Mouse (Mus musculus) hindbrain, embryonic 10.5 days (tissue): ENCODE measurements around the gene Akap8l. TPM values are rescaled to one million over a fixed set of nuclear protein-coding genes. Genes with fewer than 3 reads are reported as not detected.

Experiments used
- DNase-seq: peaks from one replicate; pipeline ENCODE4 v3.0.0-alpha.2; 2017; ENCODE audit warnings: low spot score
- H3K27ac ChIP-seq: fragments of 300-500 bp; sonication (generic); 2 replicates; pipeline ENCODE4 v1.5.1; 2016; ENCODE audit warnings: mild to moderate bottlenecking, moderate library complexity
- H3K27me3 ChIP-seq: fragments of 300-500 bp; sonication (generic); 2 replicates; pipeline ENCODE4 v1.6.1; 2016; ENCODE audit warnings: mild to moderate bottlenecking; ENCODE audit not compliant: poor library complexity, insufficient read depth, severe bottlenecking
- H3K36me3 ChIP-seq: fragments of 300-500 bp; sonication (generic); 2 replicates; pipeline ENCODE4 v1.6.1; 2016; ENCODE audit warnings: mild to moderate bottlenecking, moderate library complexity
- H3K4me1 ChIP-seq: fragments of 300-500 bp; sonication (generic); replicated peaks from 2 replicates; pipeline ENCODE4 v1.6.1; 2016; ENCODE audit warnings: mild to moderate bottlenecking
- H3K4me3 ChIP-seq: fragments of 300-500 bp; sonication (generic); 2 replicates; pipeline ENCODE4 v1.5.1; 2016; ENCODE audit warnings: mild to moderate bottlenecking, moderate library complexity
- H3K9me3 ChIP-seq: fragments of 300-500 bp; sonication (generic); 2 replicates; pipeline ENCODE4 v1.6.1; 2016; ENCODE audit warnings: mild to moderate bottlenecking, moderate library complexity
- WGBS: fragments of 180-500 bp; shearing (Covaris S2); methylation state at CpG from one replicate; pipeline ENCODE4 v1.1.7; 2016; 5-methylcytosine and 5-hydroxymethylcytosine counted together
- polyA plus RNA-seq: library from polyadenylated mRNA; unstranded; fragments of >200 nt; fragmentation: Nextera tagmentation; extraction: Ambion mirVana; gene quantifications from 2 replicates; pipeline ENCODE4 v1.2.1, GENCODE M21; 2016

Akap8l gene
- polyA plus RNA-seq, 1 experiment from 2014 or later, result 112 TPM

DNA sequence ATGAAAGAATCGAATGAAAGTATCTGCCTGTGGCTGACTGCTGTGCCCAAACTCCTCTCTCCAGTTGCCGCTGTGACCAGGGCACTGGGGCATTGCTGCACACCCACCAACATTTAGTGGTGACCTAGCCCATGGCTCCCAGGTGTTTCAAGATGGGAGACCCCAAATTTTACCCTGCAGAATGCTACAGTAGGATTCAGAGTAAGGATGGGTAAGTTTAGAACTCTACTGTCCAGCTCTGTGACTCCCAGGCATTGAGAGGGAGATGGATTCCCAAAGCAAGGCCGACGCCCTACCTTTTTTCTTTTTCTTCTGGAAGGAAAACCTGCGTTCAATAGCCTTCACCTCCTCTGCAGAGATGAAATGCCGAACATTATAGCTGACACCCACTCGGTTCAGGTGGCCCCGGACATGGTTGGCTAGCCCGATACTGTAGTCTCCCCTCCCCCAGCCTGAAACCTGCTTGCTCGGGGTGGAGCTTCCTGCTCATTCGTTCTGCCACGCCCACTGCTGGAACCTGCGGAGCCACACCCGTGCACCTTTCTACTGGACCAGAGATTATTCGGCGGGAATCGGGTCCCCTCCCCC is 18.7 kb upstream of the Akap8l start:
- Histone ChIP-seq H3K27ac (peak overlapping the region; percentile 50), H3K9me3 (no peaks in the 10 kb centered on the region)
- no peak for DNase-seq

DNA sequence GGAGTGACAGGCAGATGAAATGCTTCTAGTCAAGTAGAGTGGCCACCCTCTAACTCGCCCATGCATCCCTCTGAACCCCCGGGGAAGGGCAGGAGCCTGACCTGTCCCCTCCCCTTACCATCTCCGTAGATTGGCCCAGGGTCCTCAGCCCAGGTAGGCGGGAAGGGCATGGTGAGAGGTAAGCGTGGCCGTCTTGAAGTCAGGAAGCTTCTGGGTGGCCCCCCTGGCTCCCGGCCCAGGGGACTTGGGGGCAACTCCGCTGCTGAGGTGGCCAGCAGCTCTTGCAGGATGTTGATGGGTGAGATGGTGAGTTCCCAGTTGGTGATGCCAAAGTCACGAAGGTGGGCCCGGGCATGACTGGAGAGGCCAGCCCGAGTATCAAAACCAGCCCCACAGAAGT is 17.3 kb upstream of the Akap8l start:
- no peaks in the 10 kb centered on the region for H3K27me3 ChIP-seq
- peaks cover 32% of the 10 kb centered on the region for H3K4me1 ChIP-seq
- H3K27ac ChIP-seq, result no peak overlapping the region
- WGBS, result 88% methylated on average over 11 of the region's 11 CpGs
- peaks cover 7% of the 10 kb centered on the region for H3K36me3 ChIP-seq
- DNase-seq, result no peak
- H3K9me3 ChIP-seq, result no peaks in the 10 kb centered on the region
- no peak overlapping the region for H3K4me3 ChIP-seq

More for the DNA sequence above, 18.7 kb upstream of the Akap8l start:
- Histone ChIP-seq H3K27me3 (no peaks in the 10 kb centered on the region), H3K4me3 (peak overlapping the region; percentile 40), H3K36me3 (peaks cover 4% of the 10 kb centered on the region; the same call in 1 of the 2 replicates), H3K4me1 (peaks cover 24% of the 10 kb centered on the region)
- 13% methylated on average over 14 of the region's 17 CpGs for WGBS

DNA sequence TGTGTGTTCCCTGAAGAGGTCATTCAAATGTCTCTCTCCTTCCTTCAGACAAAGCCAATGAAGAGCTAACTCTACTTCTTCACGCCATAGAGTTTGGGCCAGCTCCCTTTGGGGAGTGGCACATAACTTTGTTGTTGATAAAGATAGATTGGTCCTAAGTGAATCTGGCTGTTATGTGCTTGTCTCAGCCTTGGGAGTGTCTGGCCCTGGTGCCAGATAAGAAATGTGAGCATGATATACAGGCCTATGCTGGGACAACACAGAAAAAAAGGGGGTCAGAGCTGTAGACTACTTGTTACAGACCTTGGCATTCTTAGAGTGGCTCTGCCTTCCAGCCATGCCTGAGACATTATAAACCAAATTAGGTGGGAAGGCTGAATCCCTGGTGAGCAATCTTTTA is 14.9 kb upstream of the Akap8l start:
- Histone ChIP-seq H3K27me3 (no peaks in the 10 kb centered on the region), H3K4me1 (peaks cover 47% of the 10 kb centered on the region), H3K27ac (no peak overlapping the region), H3K36me3 (peaks cover 32% of the 10 kb centered on the region), H3K9me3 (no peaks in the 10 kb centered on the region), H3K4me3 (peak overlapping the region; percentile 99; the same call in 1 of the 2 replicates)
- DNase-seq, result no peak
- WGBS, result 84% methylated on average over 1 of the region's 1 CpGs

GRCm38 (mm10) chr17:32364850-32365249 is 14.4 kb upstream of the Akap8l start:
- H3K27me3 ChIP-seq, result no peaks in the 10 kb centered on the region
- H3K27ac ChIP-seq, result peak overlapping the region; percentile 98
- 63% methylated on average over 5 of the region's 5 CpGs for WGBS
- peaks cover 36% of the 10 kb centered on the region for H3K36me3 ChIP-seq
- peak overlapping the region; percentile 99 for H3K4me3 ChIP-seq
- DNase-seq, result no peak
- H3K4me1 ChIP-seq, result peaks cover 47% of the 10 kb centered on the region
- H3K9me3 ChIP-seq, result no peaks in the 10 kb centered on the region

- H3K27me3 ChIP-seq, result no peaks in the 10 kb centered on the region
- H3K27ac ChIP-seq, result peak overlapping the region; percentile 98
- H3K36me3 ChIP-seq, result peaks cover 41% of the 10 kb centered on the region
- WGBS, result under 1% methylated on average over 37 of the region's 47 CpGs
- peak; percentile 92 for DNase-seq
- no peaks in the 10 kb centered on the region for H3K9me3 ChIP-seq
- H3K4me3 ChIP-seq, result peak overlapping the region; percentile 99
- H3K4me1 ChIP-seq, result peaks cover 47% of the 10 kb centered on the region
Observed at GRCm38 (mm10) chr17:32364331-32364730, 13.9 kb upstream of the Akap8l start.

GRCm38 (mm10) chr17:32363821-32364301 is 13.5 kb upstream of the Akap8l start:
- Histone ChIP-seq H3K4me3 (peak overlapping the region; percentile 99), H3K27me3 (no peaks in the 10 kb centered on the region), H3K9me3 (no peaks in the 10 kb centered on the region), H3K4me1 (peaks cover 42% of the 10 kb centered on the region), H3K36me3 (peaks cover 46% of the 10 kb centered on the region), H3K27ac (peak overlapping the region; percentile 98)
- no peak for DNase-seq
- under 1% methylated on average over 33 of the region's 50 CpGs for WGBS

DNA sequence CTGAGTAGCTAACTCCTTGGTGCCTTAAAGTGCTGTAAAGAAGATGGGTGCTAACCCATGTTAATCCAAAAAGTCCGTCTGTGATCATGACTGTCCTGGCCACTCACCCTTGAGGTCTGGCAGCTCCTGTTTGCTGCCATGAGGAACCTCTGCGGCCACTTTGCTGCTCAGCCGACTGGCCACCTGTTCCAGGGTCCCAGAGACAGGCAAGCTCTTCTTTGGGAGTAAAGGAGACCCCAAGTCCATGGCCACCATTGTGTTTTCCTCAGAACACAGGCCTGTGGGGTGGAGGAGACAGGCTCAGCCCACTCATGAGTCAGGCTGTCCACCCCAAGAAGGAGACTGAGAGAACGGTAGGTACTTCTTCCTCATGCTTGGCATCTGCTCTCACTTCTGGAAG is 12.3 kb upstream of the Akap8l start:
- Histone ChIP-seq H3K9me3 (no peaks in the 10 kb centered on the region), H3K4me1 (peaks cover 35% of the 10 kb centered on the region), H3K36me3 (peaks cover 56% of the 10 kb centered on the region), H3K4me3 (peak overlapping the region; percentile 99), H3K27me3 (no peaks in the 10 kb centered on the region), H3K27ac (peak overlapping the region; percentile 41; the same call in 1 of the 2 replicates)
- WGBS, result 86% methylated on average over 4 of the region's 4 CpGs
- no peak for DNase-seq

GRCm38 (mm10) chr17:32359928-32360327 is 9.5 kb upstream of the Akap8l start:
- H3K36me3 ChIP-seq, result peaks cover 81% of the 10 kb centered on the region
- WGBS, result 88% methylated on average over 18 of the region's 18 CpGs
- H3K9me3 ChIP-seq, result no peaks in the 10 kb centered on the region

GRCm38 (mm10) chr17:32358943-32359340 is 8.5 kb upstream of the Akap8l start:
- WGBS, result 96% methylated on average over 6 of the region's 6 CpGs
- H3K4me3 ChIP-seq, result no peak overlapping the region
- peaks cover 30% of the 10 kb centered on the region for H3K4me1 ChIP-seq
- H3K36me3 ChIP-seq, result peaks cover 91% of the 10 kb centered on the region
- H3K27me3 ChIP-seq, result no peaks in the 10 kb centered on the region
- no peaks in the 10 kb centered on the region for H3K9me3 ChIP-seq
- H3K27ac ChIP-seq, result no peak overlapping the region
- no peak for DNase-seq

More at GRCm38 (mm10) chr17:32359928-32360327, 9.5 kb upstream of the Akap8l start:
- Histone ChIP-seq H3K27ac (0 out of 2 replicates have a peak overlapping the region, but pooled peaks have one; percentile 12), H3K4me1 (peaks cover 30% of the 10 kb centered on the region), H3K27me3 (no peaks in the 10 kb centered on the region), H3K4me3 (no peak overlapping the region)
- no peak for DNase-seq

DNA sequence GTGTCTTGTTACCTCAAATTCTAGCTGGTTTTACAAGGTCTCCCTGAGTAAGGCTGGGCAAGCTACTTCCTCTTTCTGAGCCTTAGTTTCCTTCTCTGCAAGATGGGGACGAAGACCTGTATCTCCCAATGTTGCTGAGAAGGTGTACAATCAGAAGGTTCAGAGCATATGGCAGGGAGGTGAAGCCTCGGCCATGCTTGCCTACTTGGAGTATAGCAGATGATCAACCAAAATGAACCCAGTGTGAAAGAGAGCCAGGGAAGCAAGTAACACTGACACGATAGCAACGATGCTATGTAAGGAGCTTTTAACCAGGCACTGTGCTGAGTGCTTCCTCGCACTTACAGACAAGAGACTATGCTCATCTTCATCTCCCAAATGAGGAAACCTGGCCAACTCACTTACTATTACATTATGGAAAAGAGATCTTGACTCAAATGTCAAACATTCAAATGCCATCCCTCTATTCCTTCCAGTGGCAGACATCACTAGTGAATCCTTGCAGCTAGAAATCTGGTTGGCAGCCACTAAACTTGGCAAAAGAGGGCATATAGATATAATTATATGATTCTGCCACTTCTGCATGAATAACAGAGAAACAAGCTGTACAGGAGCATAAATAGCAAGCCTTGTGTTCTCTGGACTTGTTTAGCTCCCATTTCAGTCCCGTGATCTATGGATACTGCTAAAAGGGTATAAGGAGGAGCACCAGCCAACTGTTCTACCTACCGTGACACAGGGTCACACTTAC is 8.0 kb upstream of the Akap8l start:
- H3K9me3 ChIP-seq, result no peaks in the 10 kb centered on the region
- WGBS, result 95% methylated on average over 7 of the region's 7 CpGs
- no peaks in the 10 kb centered on the region for H3K27me3 ChIP-seq
- DNase-seq, result no peak
- no peak overlapping the region for H3K4me3 ChIP-seq
- H3K4me1 ChIP-seq, result peaks cover 28% of the 10 kb centered on the region
- H3K36me3 ChIP-seq, result peaks cover 97% of the 10 kb centered on the region
- H3K27ac ChIP-seq, result no peak overlapping the region

DNA sequence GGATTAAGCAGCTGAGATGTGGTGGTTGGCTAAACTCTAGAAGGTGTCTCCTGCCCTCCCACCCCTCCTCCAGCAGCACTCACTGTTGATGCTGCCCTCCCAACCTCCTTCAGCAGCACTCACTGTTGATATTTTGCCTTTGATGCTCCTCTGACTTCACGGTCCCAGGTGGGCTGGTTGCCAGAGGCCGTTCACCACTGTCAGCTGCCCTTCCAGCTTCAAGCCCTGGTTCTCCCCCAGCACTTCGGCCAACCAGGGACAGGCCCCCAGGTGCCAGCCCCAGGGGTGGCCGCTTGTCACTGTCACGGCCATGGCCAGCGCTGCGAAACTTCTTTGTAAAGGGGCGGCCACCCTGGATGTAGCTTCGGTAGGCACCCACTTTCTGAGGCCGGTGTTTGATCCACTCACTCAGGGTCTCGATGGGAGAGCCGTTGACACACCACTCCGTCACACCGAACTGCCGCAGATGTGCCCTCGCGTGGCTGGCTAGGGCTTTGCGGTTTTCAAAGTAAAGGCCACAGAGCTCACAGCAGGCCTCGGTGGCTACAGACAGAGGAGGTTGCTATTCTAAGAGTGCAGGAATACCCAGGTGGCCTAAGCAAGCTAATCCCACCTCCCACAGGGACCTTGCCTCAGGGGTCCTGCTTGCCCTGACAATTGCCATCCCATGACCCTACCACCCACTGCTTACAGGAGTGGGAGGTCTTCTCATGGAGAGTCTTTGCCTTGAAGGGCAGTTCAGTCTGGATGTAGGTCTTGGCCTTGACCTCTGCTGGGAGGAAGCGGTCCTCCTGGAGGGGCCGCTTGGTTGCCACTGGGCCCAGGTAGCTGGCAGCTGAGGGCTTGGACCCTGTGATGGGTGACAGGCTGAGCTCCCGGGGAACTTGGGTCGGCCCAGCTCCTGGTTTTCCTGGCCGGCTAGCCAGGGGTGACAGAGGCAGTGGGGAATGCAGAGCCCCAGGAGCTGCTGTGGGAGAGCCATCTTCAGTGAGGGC is 6.7 kb upstream of the Akap8l start:
- Histone ChIP-seq H3K4me3 (no peak overlapping the region), H3K27me3 (no peaks in the 10 kb centered on the region), H3K4me1 (peaks cover 15% of the 10 kb centered on the region), H3K27ac (no peak overlapping the region), H3K36me3 (peaks cover 94% of the 10 kb centered on the region), H3K9me3 (no peaks in the 10 kb centered on the region)
- DNase-seq, result no peak
- WGBS, result 83% methylated on average over 24 of the region's 24 CpGs

- 89% methylated on average over 9 of the region's 9 CpGs for WGBS
- DNase-seq, result no peak
- Histone ChIP-seq H3K27ac (no peak overlapping the region), H3K36me3 (peaks cover 86% of the 10 kb centered on the region), H3K27me3 (no peaks in the 10 kb centered on the region), H3K9me3 (no peaks in the 10 kb centered on the region), H3K4me1 (peaks cover 8% of the 10 kb centered on the region), H3K4me3 (no peak overlapping the region)
Observed at GRCm38 (mm10) chr17:32356281-32356680, 5.9 kb upstream of the Akap8l start.
